Mouse (Mus musculus) cerebellum, adult 8-10 months (tissue): ENCODE measurements around the gene Adgre5.

ENCODE experiments used
- DNase-seq: peaks from one replicate; pipeline ENCODE4 v3.0.0; 2022

The Adgre5 gene

DNA sequence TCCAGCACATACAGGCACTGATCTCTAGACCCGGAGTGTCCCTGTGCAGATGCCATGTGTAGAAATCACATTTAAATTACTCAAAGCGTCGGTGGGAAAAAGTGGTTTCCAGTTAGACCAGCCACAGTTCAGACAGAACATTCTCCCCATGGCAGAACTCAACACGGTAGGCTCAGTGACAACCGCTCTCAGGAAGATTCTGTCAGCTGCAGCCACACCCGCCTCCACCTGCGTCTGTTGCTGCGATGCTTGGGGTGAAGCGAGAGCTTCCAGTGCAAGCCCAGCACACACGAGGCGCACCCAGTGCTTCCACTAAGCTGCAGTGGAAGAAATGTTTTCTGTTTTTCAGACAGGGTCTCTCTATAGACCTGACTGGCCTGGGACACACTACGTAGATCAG is 61.3 kb downstream of the Adgre5 start:
- DNase-seq, result no peak

DNA sequence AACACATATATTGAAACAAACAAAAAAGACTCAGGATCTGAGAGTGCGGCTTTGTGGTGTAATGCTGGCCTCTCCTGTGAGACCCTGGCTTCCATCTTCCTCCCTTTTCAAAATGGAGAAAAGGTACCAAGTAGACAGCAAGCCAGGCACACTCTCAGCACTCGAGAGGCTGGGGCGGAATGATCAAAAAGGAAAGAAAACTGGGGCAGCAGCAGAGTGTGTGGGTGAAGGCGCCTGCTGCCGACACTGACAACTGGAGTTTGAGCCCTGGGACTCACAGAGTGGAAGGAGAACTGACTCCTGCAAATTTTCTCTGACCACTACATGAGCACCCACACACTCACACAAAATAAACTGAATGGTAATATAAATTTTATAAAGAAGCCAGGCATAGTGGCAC is 66.6 kb downstream of the Adgre5 start:
- DNase-seq, result no peak
